Mouse (Mus musculus) myocyte (in vitro differentiated cells): ENCODE measurements around the gene Slc29a1.

Experiments used
- CEBPB ChIP-seq: IDR thresholded peaks from 2 replicates; pipeline ENCODE4 v1.6.1; 2011; ENCODE audit warnings: mild to moderate bottlenecking, moderate library complexity; ENCODE audit not compliant: poor library complexity, insufficient read depth, severe bottlenecking
- E2F4 ChIP-seq: IDR thresholded peaks from one replicate; pipeline ENCODE4 v1.6.1; 2011; ENCODE audit warnings: mild to moderate bottlenecking, control low read depth, moderate library complexity; ENCODE audit not compliant: insufficient read depth
- MAX ChIP-seq: IDR thresholded peaks from one replicate; pipeline ENCODE4 v1.6.1; 2011; ENCODE audit warnings: low read depth, mild to moderate bottlenecking, control low read depth
- MYOD1 ChIP-seq, 3 experiments: IDR thresholded peaks; one replicate each; pipeline ENCODE4 v1.6.1; 2011; ENCODE audit warnings: control low read depth in 2 of 3, low read depth in 2 of 3, mild to moderate bottlenecking in 2 of 3, moderate library complexity in 1 of 3; ENCODE audit not compliant: insufficient read length in 2 of 3, control insufficient read depth in 1 of 3
- MYOG ChIP-seq, 3 experiments: IDR thresholded peaks; one replicate each; pipeline ENCODE4 v1.6.1; 2011; ENCODE audit warnings: control low read depth in 2 of 3, low read depth in 2 of 3, mild to moderate bottlenecking in 2 of 3; ENCODE audit not compliant: insufficient read length in 2 of 3, control insufficient read depth in 1 of 3, insufficient read depth in 1 of 3
- POLR2A ChIP-seq: IDR thresholded peaks from one replicate; pipeline ENCODE4 v1.6.1; 2011; ENCODE audit warnings: low read depth, mild to moderate bottlenecking, control low read depth, moderate library complexity; ENCODE audit not compliant: insufficient read length
- POLR2AphosphoS2 ChIP-seq: IDR thresholded peaks from one replicate; pipeline ENCODE4 v1.6.1; 2011; ENCODE audit warnings: low read depth, control low read depth; ENCODE audit not compliant: insufficient read length
- TCF12 ChIP-seq: IDR thresholded peaks from one replicate; pipeline ENCODE4 v1.6.1; 2011; ENCODE audit warnings: mild to moderate bottlenecking, control low read depth; ENCODE audit not compliant: poor library complexity, insufficient read depth, severe bottlenecking
- TCF3 ChIP-seq: IDR thresholded peaks from one replicate; pipeline ENCODE4 v1.6.1; 2011; ENCODE audit warnings: low read depth, control low read depth; ENCODE audit not compliant: insufficient read length
- USF1 ChIP-seq: IDR thresholded peaks from one replicate; pipeline ENCODE4 v1.6.1; 2011; ENCODE audit warnings: low read depth, mild to moderate bottlenecking, control low read depth, moderate library complexity

DNA sequence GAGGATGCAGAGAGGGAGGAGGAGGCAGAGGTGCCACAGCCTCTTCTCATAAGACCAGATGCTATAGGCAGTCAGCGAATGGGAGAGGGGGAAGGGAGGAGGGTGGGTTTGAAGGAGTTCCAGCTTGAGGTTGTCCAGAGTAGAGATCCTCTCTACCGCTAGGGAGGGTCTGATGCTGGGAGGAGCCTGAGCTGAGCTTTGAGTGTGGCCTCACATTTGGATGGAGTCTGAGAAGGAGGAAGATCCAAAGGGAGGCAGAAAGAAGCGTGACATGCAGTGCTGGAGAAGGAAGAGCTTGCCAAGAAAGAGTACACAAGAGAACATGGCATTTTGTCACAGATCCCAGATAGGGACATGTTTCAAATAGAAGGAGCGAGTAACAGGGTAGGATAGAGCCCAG is 61.0 kb downstream of the Slc29a1 start:
- no peak for TF ChIP-seq CEBPB
- TF ChIP-seq POLR2AphosphoS2: no peak
- no peak for TF ChIP-seq USF1
- TF ChIP-seq POLR2A: no peak
- no peak for TF ChIP-seq E2F4
- no peak for TF ChIP-seq MYOG (IDR thresholded peaks at IDR 0.05; ENCODE audit: control insufficient read depth in 1 of 3, insufficient read depth in 1 of 3, insufficient read length in 2 of 3, low read depth in 2 of 3)
- no peak for TF ChIP-seq MYOD1 (IDR thresholded peaks at IDR 0.05; ENCODE audit: control insufficient read depth in 1 of 3, insufficient read length in 2 of 3, low read depth in 2 of 3)
- TF ChIP-seq TCF12: no peak
- TF ChIP-seq MAX: no peak
- TF ChIP-seq TCF3: no peak
